Mouse (Mus musculus) G1E (cell line): ENCODE data around the gene Eif2s3x.

Source experiments
- CTCF ChIP-seq: IDR thresholded peaks from 2 replicates; pipeline ENCODE4 v1.5.1; 2012; ENCODE audit warnings: low read depth, low read length, inconsistent platforms, mixed read lengths
- GATA1 ChIP-seq: IDR thresholded peaks from 2 replicates; pipeline ENCODE4 v1.6.1; 2012; ENCODE audit warnings: borderline replicate concordance, low read length, inconsistent platforms, mixed read lengths
- TAL1 ChIP-seq: conservative IDR thresholded peaks from 2 replicates; pipeline ENCODE4 v1.6.1; 2012; ENCODE audit warnings: low read depth, low read length, inconsistent platforms, mixed read lengths

DNA sequence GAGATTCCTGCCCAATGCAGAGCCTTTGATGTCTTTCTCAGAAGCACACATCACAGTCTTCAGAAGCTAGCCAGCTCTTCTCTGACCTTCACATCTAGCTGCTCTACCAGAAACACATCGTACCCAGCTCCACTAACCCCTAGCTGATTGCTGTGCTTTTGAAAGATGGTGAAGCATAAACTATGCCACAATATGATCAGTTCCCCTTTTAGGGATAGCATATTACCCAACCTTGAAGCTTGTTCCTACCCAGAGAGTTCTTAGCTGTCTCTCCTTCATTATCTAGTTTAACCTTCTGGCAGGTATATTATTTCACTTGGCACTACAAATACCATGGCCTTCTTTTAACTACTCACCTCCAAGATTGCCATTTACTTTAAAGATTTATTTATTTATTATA, 72.6 kb downstream of the Eif2s3x start:
- TF ChIP-seq CTCF (no peak), TAL1 (no peak), GATA1 (no peak)
